Mouse (Mus musculus): ENCODE measurements at regions not wholly inside any gene's neighbourhood (a gene's known extent, or its start where the extent isn't known, plus 50 kb on each side); places are given as distances from the start of the nearest gene placed in this dataset.

DNA sequence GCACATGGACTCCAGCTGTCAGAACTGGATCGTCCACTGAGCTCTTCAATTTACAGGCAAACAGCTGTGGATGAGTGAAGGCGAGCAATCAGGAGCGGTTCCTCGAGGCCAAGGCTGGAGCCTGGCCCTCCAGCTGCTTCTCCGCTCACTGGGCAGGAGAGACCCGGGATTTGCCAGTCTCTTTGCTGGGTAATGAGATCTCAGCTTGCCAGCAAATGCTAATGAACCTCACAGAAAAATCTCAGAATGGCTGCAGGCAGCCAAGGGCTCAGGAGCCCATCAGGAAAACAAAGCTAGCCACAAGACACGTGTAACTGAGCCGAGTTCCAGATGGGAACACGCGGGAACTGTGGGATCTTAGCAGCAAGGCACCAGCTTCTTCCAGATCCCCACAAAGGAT is 244.2 kb downstream of the Bcor start:
- no peak for DNase-seq (ENCODE audit: low spot score)

DNA sequence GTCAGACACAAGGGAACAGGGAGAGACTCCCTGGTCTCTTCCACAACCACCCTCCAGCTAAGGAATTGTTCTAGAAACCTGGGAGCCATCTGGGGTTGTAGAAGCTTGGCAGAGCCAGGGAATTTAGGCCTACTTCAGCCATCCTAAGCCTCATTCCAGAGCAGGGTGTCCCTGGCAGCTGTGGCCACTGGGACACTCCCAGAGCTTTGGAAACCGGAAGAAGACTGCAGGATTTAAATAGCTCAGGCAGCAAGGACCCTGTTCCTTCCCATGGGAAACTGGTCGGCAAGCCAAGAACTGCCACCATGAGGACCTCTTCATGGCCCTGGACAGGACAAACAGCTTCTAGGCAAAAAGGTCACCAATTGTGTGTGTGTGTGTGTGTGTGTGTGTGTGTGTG is 239.9 kb downstream of the Bcor start:
- DNase-seq (ENCODE audit: low spot score) = no peak

DNA sequence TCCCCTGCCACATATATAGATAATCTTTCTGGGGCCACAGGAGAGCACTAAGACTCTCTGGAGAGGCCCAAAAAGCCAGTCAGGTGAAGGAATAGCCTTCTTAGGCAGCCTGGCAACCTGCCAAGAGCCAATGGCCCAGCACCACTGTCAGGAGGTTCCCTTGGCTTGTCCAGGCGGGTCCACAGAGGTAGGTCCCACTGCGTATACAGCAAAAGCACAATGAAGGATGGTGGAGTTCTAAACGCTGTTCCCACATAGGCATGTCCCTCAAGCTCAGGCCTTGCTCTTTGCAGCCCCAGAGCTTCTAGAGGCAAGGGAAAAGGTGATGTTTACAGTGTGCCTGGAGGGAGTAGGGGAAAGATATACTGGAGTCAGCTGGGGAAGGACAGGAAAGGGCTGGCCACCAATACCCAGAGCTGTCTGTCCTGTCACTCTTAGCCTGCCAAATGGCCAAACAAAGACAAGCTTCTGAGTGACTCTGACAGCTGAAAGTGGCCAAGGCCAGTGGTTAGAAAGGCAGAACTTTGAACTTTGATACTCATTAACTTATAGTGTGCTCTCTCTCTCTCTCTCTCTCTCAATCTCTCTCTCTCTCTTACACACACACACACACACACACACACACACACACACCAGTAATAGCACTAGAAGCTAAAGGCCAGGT is 235.4 kb downstream of the Bcor start:
- DNase-seq (ENCODE audit: low spot score) = no peak

DNA sequence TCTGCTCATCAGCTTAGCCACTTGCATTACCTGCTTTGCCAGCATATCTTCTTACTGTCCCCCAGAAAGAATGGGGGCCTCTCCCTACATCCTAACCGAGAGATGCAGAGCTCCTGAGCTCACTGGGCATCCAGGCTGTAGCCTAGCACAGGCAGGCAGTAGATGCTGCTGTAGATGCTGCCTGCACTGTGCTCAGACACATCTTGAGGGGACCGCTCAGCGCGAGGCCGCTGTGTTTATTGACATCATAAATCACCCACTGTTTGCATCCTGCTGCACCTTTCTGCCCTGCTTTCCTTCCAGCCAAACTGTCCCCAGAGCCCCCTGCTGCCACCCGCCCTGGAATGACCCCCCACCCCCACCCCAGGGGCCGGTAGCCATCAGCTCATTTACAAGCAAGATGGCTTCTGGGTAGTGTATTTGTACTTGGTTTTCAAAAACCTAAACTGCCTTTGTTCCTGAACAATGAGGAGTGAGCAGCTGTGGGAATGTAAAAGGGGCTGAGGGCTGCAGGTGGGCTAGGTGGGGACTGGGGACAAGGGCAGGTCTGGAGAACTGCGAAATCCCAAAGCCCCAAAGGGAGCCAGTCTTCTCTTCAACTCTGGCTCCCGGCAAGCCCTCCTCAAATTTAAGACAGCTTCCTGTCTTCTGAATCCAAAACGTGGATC is 233.2 kb downstream of the Bcor start:
- no peak for DNase-seq (ENCODE audit: low spot score)

DNA sequence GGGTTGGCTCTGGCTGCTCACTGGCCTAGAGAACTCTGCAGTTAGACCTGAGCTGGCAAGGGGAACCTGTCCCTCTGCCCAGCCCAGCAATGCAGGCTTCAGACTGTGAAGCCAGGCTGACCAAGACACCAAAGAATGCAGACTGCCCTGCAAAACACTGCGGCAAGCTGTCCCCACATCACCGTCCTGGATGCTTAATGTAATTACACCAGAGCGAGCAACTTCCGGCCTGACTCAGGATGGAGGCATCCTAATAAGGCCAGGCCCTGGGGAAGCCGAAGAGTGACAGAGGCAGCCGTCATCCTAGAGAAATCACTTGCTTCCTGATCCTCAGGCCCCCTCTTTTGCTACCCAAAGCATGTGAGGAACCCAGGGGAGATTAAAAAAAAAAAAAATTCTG is 230.7 kb downstream of the Bcor start:
- no peak for DNase-seq (ENCODE audit: low spot score)

DNA sequence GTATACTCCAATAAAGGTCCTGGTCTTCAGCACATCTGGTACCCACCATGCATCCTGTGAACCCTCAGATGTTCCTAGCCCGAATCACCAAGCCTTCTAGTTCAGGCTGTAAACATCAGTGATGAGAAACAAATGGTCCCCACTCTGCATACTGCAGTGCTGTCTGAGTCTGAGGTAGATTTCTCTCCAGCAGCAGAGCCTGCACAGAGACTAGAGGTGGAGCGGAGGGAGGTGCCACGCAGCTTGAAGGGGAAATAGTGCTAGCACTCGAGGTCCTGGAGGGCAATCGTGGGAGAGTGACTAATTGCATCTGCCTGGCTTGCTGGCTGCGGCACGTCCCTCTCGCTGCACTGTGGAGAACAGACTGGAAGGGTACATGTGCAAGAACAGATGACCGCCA is 228.7 kb downstream of the Bcor start:
- no peak for DNase-seq (ENCODE audit: low spot score)

DNA sequence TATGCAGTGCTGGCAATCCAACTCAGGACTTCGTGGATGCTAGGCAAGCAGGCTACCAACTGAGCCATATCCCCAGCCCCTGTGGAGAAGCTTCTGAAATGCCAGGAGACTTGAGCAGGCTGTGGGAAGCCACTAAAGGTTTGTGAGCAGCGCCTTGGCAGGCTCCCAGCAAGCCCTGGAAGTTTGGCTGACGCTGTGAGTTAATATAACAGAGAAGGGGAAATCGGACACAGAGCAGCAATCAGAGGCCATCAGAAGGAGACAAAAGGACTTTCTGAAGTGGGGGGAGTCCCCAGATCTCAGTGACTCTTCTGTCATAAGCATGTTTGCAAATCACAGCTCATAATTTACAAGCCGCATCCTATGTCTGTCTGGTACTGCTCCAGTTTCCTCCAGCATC is 224.8 kb downstream of the Bcor start:
- no peak for DNase-seq (ENCODE audit: low spot score)

DNA sequence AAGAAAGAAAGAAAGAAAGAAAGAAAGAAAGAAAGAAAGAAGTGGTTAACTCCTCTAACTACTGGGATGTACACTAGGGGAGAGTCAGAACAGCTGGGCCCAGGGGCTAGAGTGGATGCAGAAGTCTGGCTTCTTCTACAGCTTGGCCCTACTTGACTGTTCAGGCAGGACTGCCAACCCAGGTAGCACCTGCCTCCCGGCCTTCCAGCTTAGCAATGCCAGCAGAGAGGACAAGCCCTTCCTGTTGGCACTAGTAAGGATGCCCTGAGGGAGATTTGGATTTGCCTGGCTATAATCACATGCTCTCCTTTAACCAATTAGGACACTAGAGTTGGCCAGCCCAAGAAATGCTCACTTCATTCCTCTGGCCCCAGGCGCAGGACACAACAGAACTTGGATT is 219.9 kb downstream of the Bcor start:
- DNase-seq (ENCODE audit: low spot score) = no peak

DNA sequence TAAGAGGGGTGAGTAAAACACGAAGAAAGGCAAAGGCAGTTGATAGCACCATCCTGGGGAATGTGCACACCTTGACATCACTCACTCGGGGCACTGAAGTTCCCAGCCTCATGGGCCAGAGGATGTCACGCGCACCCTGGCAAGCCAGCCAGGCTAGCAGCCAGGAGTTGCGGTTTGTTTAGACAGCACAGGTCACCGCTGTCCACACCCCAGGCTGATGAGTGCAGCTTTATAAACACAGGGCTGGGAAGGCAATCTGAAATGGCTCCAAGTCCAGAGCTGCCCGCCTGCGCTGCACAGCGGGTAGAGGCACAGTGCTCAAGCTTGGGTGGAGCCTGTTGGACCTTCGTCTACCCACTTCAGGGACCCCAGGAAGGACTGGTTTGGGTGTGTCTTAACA is 216.8 kb downstream of the Bcor start:
- DNase-seq (ENCODE audit: low spot score) = no peak

DNA sequence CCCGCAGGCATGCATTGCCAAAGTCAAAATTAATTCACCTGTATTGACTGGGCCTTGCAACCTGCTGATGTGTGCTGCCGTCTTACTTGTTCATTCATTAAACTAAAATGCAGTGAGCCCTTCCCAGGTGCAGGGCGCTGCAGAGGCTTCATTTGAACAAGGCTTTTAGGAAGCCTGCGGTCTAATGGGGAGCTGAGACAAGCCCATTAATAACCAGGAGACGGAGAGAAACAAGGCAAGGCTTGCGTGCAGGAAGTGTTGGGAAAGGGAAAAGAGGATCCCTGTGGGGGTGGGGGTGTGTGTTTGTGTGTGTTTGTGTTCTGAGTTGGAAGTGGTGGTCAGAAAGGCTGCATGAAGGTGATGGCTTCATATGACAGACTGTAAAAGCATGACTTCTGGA is 215.6 kb downstream of the Bcor start:
- no peak for DNase-seq (ENCODE audit: low spot score)

DNA sequence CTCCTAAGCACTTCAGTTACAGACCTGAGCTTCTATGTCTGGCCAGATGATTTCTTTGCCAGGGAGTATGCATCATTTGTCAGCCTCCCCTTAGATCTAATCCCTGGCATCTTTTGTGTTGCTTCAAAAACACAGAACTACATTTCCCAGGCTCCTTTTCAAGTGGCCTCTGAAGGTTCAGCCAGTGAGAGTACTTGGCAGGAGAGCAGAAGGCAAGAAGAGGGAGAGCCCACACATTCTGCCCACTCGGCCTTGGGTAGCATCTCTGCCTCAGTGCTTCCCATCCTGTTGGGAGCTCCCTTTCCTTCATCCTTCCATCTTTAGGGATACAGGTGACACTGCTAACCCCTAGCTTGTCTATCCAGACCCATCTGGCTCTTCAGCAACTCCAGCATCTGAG is 214.9 kb downstream of the Bcor start:
- DNase-seq (ENCODE audit: low spot score) = no peak

DNA sequence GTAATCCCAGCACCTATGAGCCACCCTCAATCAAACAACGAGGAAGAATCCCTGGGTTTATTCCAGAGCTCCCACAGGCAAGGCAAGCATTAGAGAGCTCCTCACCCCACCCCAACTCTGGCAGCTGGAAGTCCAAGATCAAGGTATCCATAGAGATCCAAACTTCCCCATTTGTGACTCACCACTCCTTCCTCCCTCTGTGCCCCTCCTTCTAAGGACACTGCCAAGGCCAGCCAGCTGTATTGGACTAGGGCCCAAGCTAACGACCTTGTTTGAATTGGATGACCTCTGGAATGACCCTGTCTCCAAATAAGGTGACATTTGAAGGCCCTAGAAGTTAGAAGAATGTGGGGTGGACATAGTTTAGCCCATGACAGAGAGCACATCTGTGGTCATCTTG is 208.0 kb downstream of the Bcor start:
- no peak for DNase-seq (ENCODE audit: low spot score)

DNA sequence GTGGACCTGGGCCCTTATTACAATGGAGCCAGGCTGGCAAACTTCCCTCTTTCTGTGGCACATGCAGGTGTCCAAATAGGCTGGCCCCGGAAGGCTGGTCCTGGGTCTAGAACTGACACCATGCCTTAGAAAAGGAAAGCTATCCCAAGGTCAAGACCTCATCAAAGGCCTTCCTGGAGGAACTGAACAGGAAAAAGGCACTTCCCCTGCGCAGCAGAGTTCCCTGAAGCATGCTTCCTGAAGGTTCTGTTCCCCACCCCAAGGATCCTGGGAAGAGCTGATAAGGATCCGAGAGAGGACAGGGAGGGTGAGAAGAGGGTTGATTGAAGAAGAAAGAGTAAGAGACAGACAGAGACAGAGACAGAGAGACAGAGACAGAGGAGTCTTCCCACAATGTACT is 204.0 kb downstream of the Bcor start:
- no peak for DNase-seq (ENCODE audit: low spot score)

DNA sequence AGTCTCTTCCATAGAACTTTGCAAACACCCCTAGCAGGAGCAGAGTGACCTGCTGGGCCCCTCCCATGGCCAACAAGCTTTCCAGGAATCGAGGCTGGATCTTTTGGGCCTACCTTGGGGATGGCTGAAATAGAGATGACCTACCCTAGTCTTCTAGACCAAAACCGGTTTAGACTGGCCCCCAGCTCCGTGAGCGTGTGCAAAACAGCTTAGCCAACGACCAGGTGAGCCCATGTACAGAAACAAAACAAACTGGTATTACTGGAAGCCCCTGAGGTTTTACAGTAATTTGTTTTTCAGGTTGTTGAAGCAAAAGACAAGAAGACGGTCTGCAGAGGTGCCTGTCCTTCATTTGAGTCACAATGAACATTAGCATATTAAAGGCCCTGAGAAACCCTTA is 203.1 kb downstream of the Bcor start:
- DNase-seq (ENCODE audit: low spot score) = no peak

DNA sequence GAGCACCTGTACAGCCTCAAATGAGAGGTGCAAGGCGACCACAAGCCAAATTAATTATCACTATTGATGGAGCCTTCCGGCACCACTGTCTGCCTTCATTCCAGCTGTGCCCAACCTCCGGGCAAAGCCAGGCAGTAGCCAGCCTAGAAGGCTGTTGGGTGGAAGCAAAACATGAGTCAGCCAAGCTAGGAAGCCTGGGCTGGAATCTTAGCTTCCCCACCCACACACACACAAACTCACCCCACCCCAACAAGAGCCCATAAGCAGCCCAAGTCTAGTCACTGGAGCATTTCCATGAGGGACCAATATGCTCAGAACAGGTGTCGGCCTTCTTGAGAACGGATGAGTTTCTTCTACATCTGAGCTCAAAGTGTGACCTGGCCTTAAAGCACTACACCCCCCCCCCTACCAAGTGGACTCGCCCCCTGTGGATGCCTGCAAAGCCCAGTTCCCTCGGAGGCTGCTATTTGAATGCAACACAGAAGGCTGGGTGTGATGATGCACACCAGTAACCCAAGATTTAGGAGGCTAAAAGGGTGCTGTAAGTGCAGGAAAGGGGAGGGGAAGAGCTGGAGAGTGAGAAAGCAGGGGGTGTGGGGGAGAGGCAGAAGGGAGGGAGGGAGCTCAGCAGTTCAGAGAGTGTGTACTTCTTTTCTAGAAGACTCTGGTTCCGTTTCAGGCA is 200.1 kb downstream of the Bcor start:
- no peak for DNase-seq (ENCODE audit: low spot score)

DNA sequence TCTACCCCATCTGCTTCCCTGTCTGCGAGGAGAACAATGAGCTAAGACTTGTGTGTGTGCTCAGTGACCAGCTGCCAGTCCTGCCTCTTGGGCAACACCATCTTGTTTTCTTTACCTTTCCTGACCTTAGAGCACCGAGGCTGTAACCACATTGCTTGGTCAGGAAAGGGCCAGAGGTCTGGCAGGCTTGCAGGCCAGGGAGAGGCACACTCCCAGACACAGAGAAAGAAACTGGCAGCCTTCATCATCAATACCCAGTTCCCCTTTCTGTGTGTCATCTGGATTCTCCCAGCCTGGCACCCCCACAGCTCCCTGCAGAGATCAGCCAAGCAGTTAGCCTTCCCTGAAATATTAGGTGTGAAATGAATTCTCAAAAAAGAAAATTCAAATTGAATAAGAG is 198.8 kb downstream of the Bcor start:
- no peak for DNase-seq (ENCODE audit: low spot score)

DNA sequence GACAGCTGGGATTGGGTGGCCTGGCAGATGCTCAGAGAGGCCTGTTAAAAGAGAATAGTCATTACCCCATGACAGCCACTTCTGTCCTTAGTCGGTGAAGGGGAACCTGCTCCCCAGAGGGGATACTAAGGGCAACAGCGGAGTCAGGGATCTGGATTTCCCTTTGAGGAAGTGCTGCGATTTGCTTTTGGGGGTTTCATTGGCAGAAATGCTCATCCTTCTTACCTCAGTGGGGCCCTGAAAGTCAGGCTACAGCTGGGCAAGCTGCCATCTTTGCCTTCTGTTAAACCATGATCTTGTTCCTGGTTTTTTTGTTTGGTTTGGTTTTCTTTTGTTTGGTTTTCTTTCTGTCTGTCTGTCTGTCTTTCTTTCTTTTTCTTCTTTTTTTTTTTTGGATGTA is 195.7 kb downstream of the Bcor start:
- no peak for DNase-seq (ENCODE audit: low spot score)

DNA sequence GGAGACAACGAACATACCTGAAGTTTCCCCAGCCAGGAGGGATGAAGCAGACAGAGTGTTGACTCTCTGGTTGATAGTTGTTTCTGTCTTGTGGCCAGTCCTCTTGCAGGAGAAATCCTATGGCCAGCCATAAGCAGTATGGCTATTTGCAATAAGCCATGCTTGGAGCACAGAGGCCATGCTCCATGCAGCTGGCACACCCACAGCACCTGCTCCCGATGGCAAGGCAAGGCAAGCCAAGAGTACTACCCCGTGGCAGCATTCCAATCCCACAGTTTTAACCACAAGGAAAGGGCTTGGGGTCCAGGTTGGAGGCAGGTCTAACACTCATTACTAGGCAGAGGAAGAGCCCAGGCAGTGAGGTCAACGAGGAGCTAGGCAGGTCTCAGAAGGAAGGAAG is 181.5 kb downstream of the Bcor start:
- DNase-seq (ENCODE audit: low spot score) = no peak

DNA sequence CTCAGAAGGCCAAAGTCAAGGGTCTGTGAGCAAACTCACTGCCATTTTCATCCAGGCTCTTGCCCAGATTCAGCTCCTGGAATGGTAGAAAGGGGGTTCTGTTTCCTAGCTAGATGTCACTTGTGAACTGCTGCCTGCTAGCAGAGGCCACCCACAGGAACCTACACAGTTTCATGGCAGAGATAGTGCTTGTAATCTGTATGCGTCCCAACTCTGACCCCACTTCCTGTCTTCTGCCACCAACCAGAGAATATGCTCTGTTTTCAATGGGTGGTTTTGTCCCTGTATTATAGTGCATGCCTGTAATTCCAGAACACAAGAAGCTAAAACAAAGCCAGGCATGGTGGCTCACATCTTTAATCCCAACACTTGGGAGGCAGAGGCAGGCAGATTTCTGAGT is 176.9 kb downstream of the Bcor start:
- DNase-seq (ENCODE audit: low spot score) = no peak
